Mouse (Mus musculus) MEL (cell line): ENCODE data around the gene Krt7.

Experiments used
- BHLHE40 ChIP-seq: IDR thresholded peaks from 2 replicates; pipeline ENCODE4 v1.6.1; 2012; ENCODE audit warnings: low read depth, mild to moderate bottlenecking, inconsistent platforms, low read length, improper control_type of control experiment, borderline replicate concordance
- CHD2 ChIP-seq: IDR thresholded peaks from 2 replicates; pipeline ENCODE4 v1.6.1; 2011; ENCODE audit warnings: low read length, improper control_type of control experiment
- GATA1 ChIP-seq: IDR thresholded peaks from 2 replicates; pipeline ENCODE4 v1.6.1; 2011; ENCODE audit warnings: low read depth, low read length, improper control_type of control experiment
- USF2 ChIP-seq, 2 experiments: IDR thresholded peaks; 2 replicates each; pipeline ENCODE4 v1.6.1; 2011 to 2012; ENCODE audit warnings: improper control_type of control experiment in 2 of 2, low read length in 2 of 2, borderline replicate concordance in 1 of 2, inconsistent platforms in 1 of 2, low read depth in 1 of 2, mild to moderate bottlenecking in 1 of 2; ENCODE audit not compliant: insufficient read depth in 1 of 2

DNA sequence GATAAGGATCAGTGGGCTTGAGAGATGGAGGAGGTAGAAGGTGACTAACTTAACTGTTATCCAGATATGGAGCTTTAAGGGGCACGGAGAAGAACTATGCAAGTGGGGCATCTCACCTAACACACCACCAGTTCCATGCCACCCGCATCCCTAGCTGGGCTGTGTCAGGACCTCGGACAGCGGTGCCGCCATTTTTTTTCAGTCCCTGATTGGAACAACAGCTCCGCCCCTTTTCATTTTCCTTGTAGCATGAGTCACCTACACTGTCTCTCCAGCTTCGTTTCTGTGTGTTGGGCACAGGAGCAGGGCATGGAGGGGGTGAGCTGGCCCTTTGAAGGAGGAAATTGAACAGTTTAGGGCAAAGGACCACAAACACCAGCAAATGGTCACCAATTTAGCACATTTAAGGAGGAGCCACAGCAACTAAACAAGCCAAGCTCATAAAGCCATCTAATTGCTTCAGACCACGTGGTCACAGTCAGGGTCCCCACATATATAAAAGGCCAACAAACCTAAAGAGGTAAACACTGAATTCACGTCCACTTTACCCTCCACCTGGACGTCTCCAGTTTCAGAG, 62.2 kb downstream of the Krt7 start, which contains the start of gene Krt86:
- TF ChIP-seq BHLHE40 (no peak), GATA1 (no peak), USF2 (IDR thresholded peaks at IDR 0.05; ENCODE audit: borderline replicate concordance in 1 of 2, insufficient read depth in 1 of 2, low read depth in 1 of 2, low read length in 2 of 2) (no peak), CHD2 (no peak)
